Mouse (Mus musculus): Measurements from ENCODE around the gene Tctex1d1. TPM values are rescaled to one million over a fixed set of nuclear protein-coding genes. Genes with fewer than 3 reads are reported as not detected.

Tctex1d1 gene
- polyA plus RNA-seq, 1 experiment: not detected

DNA sequence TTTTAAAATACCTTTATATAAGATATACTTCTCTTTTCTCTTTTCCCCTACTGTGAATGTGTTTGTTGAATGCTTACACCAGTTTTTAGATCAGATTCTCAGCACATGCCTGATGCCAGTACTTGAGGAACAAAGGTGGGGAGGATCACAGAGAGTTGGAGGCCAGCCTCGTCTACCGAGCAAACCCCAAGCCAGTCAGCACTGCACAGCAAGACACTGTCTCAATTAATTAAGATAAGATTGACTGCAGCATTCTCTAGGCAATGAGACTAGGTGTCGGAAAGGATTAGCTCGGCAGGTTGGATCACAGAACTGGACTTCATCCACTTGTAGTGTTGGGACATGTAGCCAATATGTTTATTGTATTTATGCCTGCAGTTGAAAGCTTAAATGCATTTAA lies 8.9 kb downstream of the Tctex1d1 start:
- Histone ChIP-seq H3K4me3 (ENCODE audit: low read depth, low read length) (no peak overlapping the region), H3K27me3 (ENCODE audit: control insufficient read depth, insufficient read depth, low read length) (no peaks in the 10 kb centered on the region), H3K36me3 (ENCODE audit: control insufficient read depth, insufficient read depth, low read length) (no peaks in the 10 kb centered on the region), H3K4me1 (ENCODE audit: control insufficient read depth, insufficient read depth, insufficient read length, low read length) (no peaks in the 10 kb centered on the region), H3K27ac (ENCODE audit: insufficient read depth, low read depth, low read length) (no peak overlapping the region)
- WGBS: 71% methylated on average over 4 of the region's 4 CpGs
- TF ChIP-seq CTCF (IDR thresholded peaks at IDR 0.05; ENCODE audit: extremely low read depth, insufficient read length, insufficient replicate concordance, low read depth, low read length) (no peak), POLR2A (IDR thresholded peaks at IDR 0.05; ENCODE audit: low read depth, low read length) (no peak)

DNA sequence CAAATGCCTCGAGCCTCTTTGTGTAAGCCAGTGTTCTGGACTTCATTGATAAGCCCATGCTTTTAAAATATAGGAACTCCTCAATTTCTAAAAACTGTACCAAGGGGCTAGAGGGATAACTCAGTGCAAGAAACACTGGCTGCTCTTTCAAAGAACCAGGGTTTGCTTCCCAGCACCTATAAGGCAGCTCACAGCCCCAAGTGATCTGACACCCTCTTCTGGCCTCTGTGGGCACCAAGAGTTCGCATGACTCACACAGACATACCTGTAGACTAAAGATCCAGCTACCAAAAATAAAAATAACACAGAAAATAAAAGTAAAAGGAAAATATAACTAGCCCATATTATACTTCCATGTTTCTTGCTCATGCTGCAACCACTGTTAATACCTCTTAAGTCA lies 9.3 kb downstream of the Tctex1d1 start:
- Histone ChIP-seq H3K36me3 (ENCODE audit: control insufficient read depth, insufficient read depth, low read length) (no peaks in the 10 kb centered on the region), H3K27me3 (ENCODE audit: control insufficient read depth, insufficient read depth, low read length) (no peaks in the 10 kb centered on the region), H3K27ac (ENCODE audit: insufficient read depth, low read depth, low read length) (no peak overlapping the region), H3K4me1 (ENCODE audit: control insufficient read depth, insufficient read depth, insufficient read length, low read length) (no peaks in the 10 kb centered on the region), H3K4me3 (ENCODE audit: low read depth, low read length) (no peak overlapping the region)
- WGBS: 62% methylated on average over 2 of the region's 2 CpGs
- TF ChIP-seq CTCF (IDR thresholded peaks at IDR 0.05; ENCODE audit: extremely low read depth, insufficient read length, insufficient replicate concordance, low read depth, low read length): no peak
- TF ChIP-seq POLR2A (IDR thresholded peaks at IDR 0.05; ENCODE audit: low read depth, low read length): no peak

DNA sequence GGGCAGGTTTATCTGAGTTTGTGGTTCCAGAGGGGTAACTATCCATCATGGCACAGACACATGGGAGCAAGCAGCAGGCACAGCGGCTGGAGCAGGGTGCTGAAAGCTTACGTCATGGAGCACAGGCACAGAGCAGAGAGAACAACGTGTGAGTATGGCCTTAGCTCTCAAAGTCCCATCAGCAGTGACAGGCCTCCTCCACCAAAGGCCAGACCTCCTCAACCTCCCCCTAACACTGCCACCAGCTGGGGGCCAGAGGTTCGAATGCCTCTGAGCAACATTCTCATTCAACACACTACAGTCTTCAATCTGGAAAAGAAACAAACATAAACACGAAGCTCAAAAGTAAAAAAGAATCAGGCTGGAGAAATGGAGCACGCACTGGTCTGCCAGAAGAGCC lies 10.1 kb downstream of the Tctex1d1 start:
- Histone ChIP-seq H3K4me1 (ENCODE audit: control insufficient read depth, insufficient read depth, insufficient read length, low read length) (no peaks in the 10 kb centered on the region), H3K27me3 (ENCODE audit: control insufficient read depth, insufficient read depth, low read length) (no peaks in the 10 kb centered on the region), H3K4me3 (ENCODE audit: low read depth, low read length) (no peak overlapping the region), H3K36me3 (ENCODE audit: control insufficient read depth, insufficient read depth, low read length) (no peaks in the 10 kb centered on the region), H3K27ac (ENCODE audit: insufficient read depth, low read depth, low read length) (no peak overlapping the region)
- 77% methylated on average over 6 of the region's 6 CpGs for WGBS
- TF ChIP-seq CTCF (IDR thresholded peaks at IDR 0.05; ENCODE audit: extremely low read depth, insufficient read length, insufficient replicate concordance, low read depth, low read length) (no peak), POLR2A (IDR thresholded peaks at IDR 0.05; ENCODE audit: low read depth, low read length) (no peak)

DNA sequence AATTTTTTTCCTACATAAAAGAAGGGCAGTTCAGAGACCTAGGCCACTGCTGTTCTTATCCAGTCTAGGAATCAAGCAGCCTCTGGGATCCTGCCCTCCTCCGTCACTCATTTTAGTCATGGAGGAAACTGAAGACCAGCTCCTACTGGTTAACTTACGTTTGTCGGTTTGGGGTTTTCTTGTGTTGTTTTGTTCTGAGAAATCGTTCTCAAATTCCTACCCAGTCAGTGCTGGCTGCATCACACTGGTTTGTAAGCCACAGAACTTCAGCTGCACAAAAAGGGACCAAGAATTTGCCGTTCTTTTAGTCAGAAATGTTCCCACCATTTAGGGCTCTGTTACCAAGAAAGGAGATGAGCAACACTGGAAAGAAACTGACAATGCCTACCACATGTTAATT lies 11.0 kb downstream of the Tctex1d1 start:
- no peaks in the 10 kb centered on the region for H3K36me3 ChIP-seq (ENCODE audit: control insufficient read depth, insufficient read depth, low read length)
- H3K4me3 ChIP-seq (ENCODE audit: low read depth, low read length): no peak overlapping the region
- 77% methylated on average over 5 of the region's 5 CpGs for WGBS
- no peaks in the 10 kb centered on the region for H3K27me3 ChIP-seq (ENCODE audit: control insufficient read depth, insufficient read depth, low read length)
- H3K27ac ChIP-seq (ENCODE audit: insufficient read depth, low read depth, low read length): no peak overlapping the region
- H3K4me1 ChIP-seq (ENCODE audit: control insufficient read depth, insufficient read depth, insufficient read length, low read length): no peaks in the 10 kb centered on the region
- no peak for TF ChIP-seq POLR2A (IDR thresholded peaks at IDR 0.05; ENCODE audit: low read depth, low read length)

DNA sequence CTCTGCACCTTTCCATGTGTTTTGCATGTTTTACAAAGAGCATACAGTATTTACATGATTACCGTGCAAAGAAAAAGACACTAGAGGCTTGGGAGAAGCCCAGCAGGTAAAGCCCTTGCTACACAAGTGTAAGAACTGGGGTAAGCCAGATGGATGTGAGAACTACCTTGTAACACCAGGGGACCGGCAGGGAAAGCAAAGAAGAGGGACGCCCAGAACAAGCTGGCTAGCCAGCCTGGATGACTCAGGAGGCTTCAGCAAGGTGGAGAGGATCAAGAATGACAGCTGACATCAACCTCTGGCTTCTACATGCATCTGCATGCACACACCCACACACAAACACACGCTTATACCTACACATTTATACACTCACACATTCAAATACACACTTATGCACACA lies 11.6 kb downstream of the Tctex1d1 start:
- Histone ChIP-seq H3K27ac (ENCODE audit: insufficient read depth, low read depth, low read length) (no peak overlapping the region), H3K4me3 (ENCODE audit: low read depth, low read length) (no peak overlapping the region), H3K4me1 (ENCODE audit: control insufficient read depth, insufficient read depth, insufficient read length, low read length) (no peaks in the 10 kb centered on the region), H3K27me3 (ENCODE audit: control insufficient read depth, insufficient read depth, low read length) (no peaks in the 10 kb centered on the region), H3K36me3 (ENCODE audit: control insufficient read depth, insufficient read depth, low read length) (no peaks in the 10 kb centered on the region)
- TF ChIP-seq POLR2A (IDR thresholded peaks at IDR 0.05; ENCODE audit: low read depth, low read length) (no peak), CTCF (IDR thresholded peaks at IDR 0.05; ENCODE audit: extremely low read depth, insufficient read length, insufficient replicate concordance, low read depth, low read length) (no peak)
- WGBS: 76% methylated on average over 4 of the region's 4 CpGs

DNA sequence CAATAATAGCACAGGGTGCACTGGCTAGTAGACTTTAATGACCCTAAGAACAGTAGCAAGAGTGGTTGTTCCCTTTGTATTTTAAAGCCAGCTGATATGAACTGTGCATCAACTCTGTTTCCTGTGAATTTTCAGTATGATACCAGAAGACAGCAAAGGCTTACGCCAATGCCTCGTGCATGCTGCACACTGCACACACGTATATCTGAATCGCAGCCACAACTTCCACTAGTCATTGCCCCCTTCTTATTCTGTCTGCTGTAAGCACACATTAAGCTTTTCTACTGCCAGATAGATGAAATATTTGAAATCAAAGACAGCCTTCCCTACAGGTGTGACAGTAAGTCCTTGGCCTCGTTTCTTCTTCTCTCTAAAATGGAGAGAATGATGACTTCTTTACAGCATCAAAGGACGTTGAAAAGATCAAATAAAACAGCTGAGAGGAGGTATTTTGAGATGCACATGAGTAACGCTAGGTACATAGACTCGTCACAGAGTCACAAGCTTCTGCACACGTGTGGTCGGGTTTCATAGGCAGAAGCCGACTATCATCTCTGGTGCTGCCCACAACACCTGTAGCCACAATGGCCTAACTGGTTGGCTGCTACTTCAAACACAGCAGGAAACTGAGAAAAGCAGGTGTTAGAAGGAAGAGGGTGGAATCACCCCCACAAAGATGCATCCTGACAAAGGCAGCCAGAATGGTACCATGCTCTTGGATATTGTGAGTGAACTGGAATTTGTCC lies 12.4 kb downstream of the Tctex1d1 start:
- Histone ChIP-seq H3K4me3 (ENCODE audit: low read depth, low read length) (no peak overlapping the region), H3K36me3 (ENCODE audit: control insufficient read depth, insufficient read depth, low read length) (no peaks in the 10 kb centered on the region)
- 76% methylated on average over 11 of the region's 11 CpGs for WGBS

DNA sequence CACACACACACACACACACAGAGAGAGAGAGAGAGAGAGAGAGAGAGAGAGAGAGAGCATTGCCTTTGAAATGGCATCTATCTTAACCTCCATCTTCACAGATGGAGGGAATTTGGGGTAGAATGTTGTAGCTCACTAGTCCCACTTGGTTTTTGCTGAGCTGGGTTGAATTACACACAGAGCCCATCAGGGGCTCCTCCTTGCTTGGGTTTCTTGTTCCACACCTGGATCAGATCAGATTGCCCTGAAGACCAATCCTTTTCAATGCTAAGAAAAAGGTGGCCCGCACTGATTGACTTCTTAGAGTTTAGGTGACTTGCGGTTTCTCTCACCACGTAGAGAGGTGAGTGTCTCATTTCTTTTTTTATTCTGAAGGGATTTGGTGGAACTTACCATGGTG lies 13.3 kb downstream of the Tctex1d1 start:
- no peaks in the 10 kb centered on the region for H3K27me3 ChIP-seq (ENCODE audit: control insufficient read depth, insufficient read depth, low read length)
- no peaks in the 10 kb centered on the region for H3K4me1 ChIP-seq (ENCODE audit: control insufficient read depth, insufficient read depth, insufficient read length, low read length)
- H3K27ac ChIP-seq (ENCODE audit: insufficient read depth, low read depth, low read length): no peak overlapping the region
- H3K4me3 ChIP-seq (ENCODE audit: low read depth, low read length): no peak overlapping the region
- WGBS: 91% methylated on average over 3 of the region's 3 CpGs
- no peaks in the 10 kb centered on the region for H3K36me3 ChIP-seq (ENCODE audit: control insufficient read depth, insufficient read depth, low read length)
- no peak for TF ChIP-seq POLR2A (IDR thresholded peaks at IDR 0.05; ENCODE audit: low read depth, low read length)
- TF ChIP-seq CTCF (IDR thresholded peaks at IDR 0.05; ENCODE audit: extremely low read depth, insufficient read length, insufficient replicate concordance, low read depth, low read length): no peak

More for the DNA sequence above, 12.4 kb downstream of the Tctex1d1 start:
- Histone ChIP-seq H3K27ac (ENCODE audit: insufficient read depth, low read depth, low read length) (no peak overlapping the region), H3K4me1 (ENCODE audit: control insufficient read depth, insufficient read depth, insufficient read length, low read length) (no peaks in the 10 kb centered on the region), H3K27me3 (ENCODE audit: control insufficient read depth, insufficient read depth, low read length) (no peaks in the 10 kb centered on the region)
- TF ChIP-seq POLR2A (IDR thresholded peaks at IDR 0.05; ENCODE audit: low read depth, low read length) (no peak), CTCF (IDR thresholded peaks at IDR 0.05; ENCODE audit: extremely low read depth, insufficient read length, insufficient replicate concordance, low read depth, low read length) (no peak)
